Mouse (Mus musculus): ENCODE data around the gene Gm42688.

DNA sequence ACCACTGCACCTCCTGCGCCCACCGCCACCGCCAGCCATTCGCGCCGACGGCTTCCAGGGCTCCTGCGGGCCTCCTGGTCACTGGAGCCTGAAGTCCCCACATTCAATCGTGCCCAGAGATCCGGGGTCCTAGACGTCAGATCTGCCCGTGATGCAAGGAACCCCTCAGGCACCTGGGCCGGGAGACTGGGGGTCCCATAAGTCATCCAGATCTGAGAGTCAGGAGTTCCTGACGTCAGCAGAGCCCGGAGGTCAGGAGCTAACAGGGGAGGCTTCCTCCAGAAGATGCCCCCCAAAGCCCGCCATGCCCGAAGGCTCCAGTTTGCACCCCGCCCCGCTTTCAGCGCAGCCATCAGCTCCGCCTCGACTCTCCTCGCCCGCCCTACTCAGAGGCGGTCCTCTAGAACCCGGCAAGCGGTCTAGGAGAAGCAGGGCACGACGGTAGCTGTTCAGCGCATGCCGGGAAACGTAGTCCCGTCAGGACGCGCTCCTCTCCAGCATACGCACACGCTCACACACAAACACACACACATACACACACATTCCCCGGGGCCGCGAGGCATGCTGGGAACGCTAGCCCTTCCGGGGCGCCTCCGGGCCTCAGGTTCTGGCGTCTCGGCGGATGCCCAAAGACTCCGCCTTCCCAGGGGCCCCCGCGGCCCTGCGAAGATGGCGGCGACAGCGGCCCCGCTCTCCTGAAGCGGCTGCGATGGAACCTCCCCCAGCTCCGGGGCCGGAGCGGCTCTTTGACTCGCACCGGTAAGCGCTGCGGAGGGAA is 47.2 kb upstream of the Gm42688 start, which contains the start of gene Aup1:
- TF ChIP-seq TAL1 (IDR thresholded peaks at IDR 0.05; ENCODE audit: low read length) (no peak), GATA1 (IDR thresholded peaks at IDR 0.05; ENCODE audit: low read length) (no peak)
